Mouse (Mus musculus) layer of hippocampus, postnatal 36 days (tissue): ENCODE results near the gene Plxnd1. TPM values are rescaled to one million over a fixed set of nuclear protein-coding genes. Genes with fewer than 3 reads are reported as not detected.

Experiments used
- DNase-seq, 2 experiments: peaks; one replicate each; pipeline ENCODE4 v3.0.0; 2022
- total RNA-seq, 2 experiments: library from RNA; stranded (reverse); gene quantifications; 2 replicates each; pipeline ENCODE4 v1.2.3; 2021

The Plxnd1 gene
- total RNA-seq, 2 experiments from 2014 or later: 19.6 to 22.9 TPM

GRCm38 (mm10) chr6:115978596-115978995 is 16.2 kb downstream of the Plxnd1 start:
- no peak for DNase-seq

- DNase-seq: no peak
Observed at GRCm38 (mm10) chr6:115977810-115978209, 17.0 kb downstream of the Plxnd1 start.

- no peak for DNase-seq
Observed at GRCm38 (mm10) chr6:115975606-115976005, 19.2 kb downstream of the Plxnd1 start.

GRCm38 (mm10) chr6:115973881-115974662 is 20.7 kb downstream of the Plxnd1 start:
- peak in 1 of 2 experiments; percentile 59 for DNase-seq

GRCm38 (mm10) chr6:115973139-115973875 is 21.5 kb downstream of the Plxnd1 start:
- DNase-seq: no peak

GRCm38 (mm10) chr6:115972083-115972764 is 22.6 kb downstream of the Plxnd1 start:
- no peak for DNase-seq

- no peak for DNase-seq
Observed at GRCm38 (mm10) chr6:115971273-115972060, 23.3 kb downstream of the Plxnd1 start.

- no peak for DNase-seq
Observed at GRCm38 (mm10) chr6:115969952-115970351, 24.9 kb downstream of the Plxnd1 start.

GRCm38 (mm10) chr6:115969103-115969502 is 25.7 kb downstream of the Plxnd1 start:
- no peak for DNase-seq

GRCm38 (mm10) chr6:115968700-115969099 is 26.1 kb downstream of the Plxnd1 start:
- no peak for DNase-seq

GRCm38 (mm10) chr6:115968086-115968485 is 26.7 kb downstream of the Plxnd1 start:
- no peak for DNase-seq

GRCm38 (mm10) chr6:115967291-115967880 is 27.4 kb downstream of the Plxnd1 start:
- no peak for DNase-seq

GRCm38 (mm10) chr6:115966227-115966966 is 28.4 kb downstream of the Plxnd1 start:
- no peak for DNase-seq

GRCm38 (mm10) chr6:115963656-115964055 is 31.1 kb downstream of the Plxnd1 start:
- DNase-seq: no peak

GRCm38 (mm10) chr6:115962439-115963085 is 32.2 kb downstream of the Plxnd1 start:
- DNase-seq: no peak

GRCm38 (mm10) chr6:115961743-115962142 is 33.1 kb downstream of the Plxnd1 start:
- DNase-seq: no peak

- DNase-seq: no peak
Observed at GRCm38 (mm10) chr6:115960322-115960721, 34.5 kb downstream of the Plxnd1 start.

GRCm38 (mm10) chr6:115959151-115959691 is 35.6 kb downstream of the Plxnd1 start:
- DNase-seq: no peak

- DNase-seq: no peak
Observed at GRCm38 (mm10) chr6:115958445-115958844, 36.4 kb downstream of the Plxnd1 start.

GRCm38 (mm10) chr6:115957681-115958080 is 37.1 kb downstream of the Plxnd1 start:
- DNase-seq: no peak
